Mouse (Mus musculus) adrenal gland, postnatal 36 days (tissue): ENCODE measurements at regions not wholly inside any gene's neighbourhood (a gene's known extent, or its start where the extent isn't known, plus 50 kb on each side); places are given as distances from the start of the nearest gene placed in this dataset.

Experiments
- DNase-seq, 2 experiments: peaks; one replicate each; pipeline ENCODE4 v3.0.0; 2021; ENCODE audit warnings: mixed read lengths in 1 of 2

- DNase-seq: no peak
These were observed 304.8 kb upstream of the Klf3 start for GRCm38 (mm10) chr5:64498431-64498830.

GRCm38 (mm10) chr5:64499131-64499530 lies 304.1 kb upstream of the Klf3 start:
- no peak for DNase-seq

GRCm38 (mm10) chr5:64500413-64500812 lies 302.8 kb upstream of the Klf3 start:
- DNase-seq: no peak

GRCm38 (mm10) chr5:64500866-64501265 lies 302.3 kb upstream of the Klf3 start:
- DNase-seq: peak; percentile 49 to 56

- DNase-seq: no peak
These were observed 301.4 kb upstream of the Klf3 start for GRCm38 (mm10) chr5:64501746-64502145.

- peak; percentile 79 for DNase-seq
These were observed 299.7 kb upstream of the Klf3 start for GRCm38 (mm10) chr5:64503514-64503913.

GRCm38 (mm10) chr5:64504507-64504906 lies 298.7 kb upstream of the Klf3 start:
- DNase-seq: peak in 1 of 2 experiments; percentile 41

- DNase-seq: peak; percentile 85
These were observed 297.9 kb upstream of the Klf3 start for GRCm38 (mm10) chr5:64505227-64505834.

- DNase-seq: peak; percentile 82 to 89
These were observed 297.2 kb upstream of the Klf3 start for GRCm38 (mm10) chr5:64505835-64506600.

- DNase-seq: peak; percentile 51 to 52
These were observed 294.6 kb upstream of the Klf3 start for GRCm38 (mm10) chr5:64508565-64508964.

GRCm38 (mm10) chr5:64513155-64513945 lies 289.8 kb upstream of the Klf3 start:
- no peak for DNase-seq

- DNase-seq: no peak
These were observed 287.0 kb upstream of the Klf3 start for GRCm38 (mm10) chr5:64516115-64516665.

GRCm38 (mm10) chr5:64517241-64517640 lies 285.9 kb upstream of the Klf3 start:
- DNase-seq: no peak

- peak; percentile 77 to 80 for DNase-seq
These were observed 285.4 kb upstream of the Klf3 start for GRCm38 (mm10) chr5:64517835-64518234.

GRCm38 (mm10) chr5:64519036-64519435 lies 284.2 kb upstream of the Klf3 start:
- no peak for DNase-seq

- no peak for DNase-seq
These were observed 283.5 kb upstream of the Klf3 start for GRCm38 (mm10) chr5:64519731-64520130.

- DNase-seq: no peak
These were observed 281.8 kb upstream of the Klf3 start for GRCm38 (mm10) chr5:64521401-64521800.

- DNase-seq: no peak
These were observed 281.2 kb upstream of the Klf3 start for GRCm38 (mm10) chr5:64521969-64522368.

GRCm38 (mm10) chr5:64526521-64526920 lies 276.7 kb upstream of the Klf3 start:
- no peak for DNase-seq

GRCm38 (mm10) chr5:64527962-64528361 lies 275.2 kb upstream of the Klf3 start:
- peak in 1 of 2 experiments; percentile 35 for DNase-seq

GRCm38 (mm10) chr5:64534371-64534770 lies 268.8 kb upstream of the Klf3 start:
- no peak for DNase-seq

GRCm38 (mm10) chr5:64534947-64535346 lies 268.2 kb upstream of the Klf3 start:
- no peak for DNase-seq

GRCm38 (mm10) chr5:64535546-64535945 lies 267.6 kb upstream of the Klf3 start:
- no peak for DNase-seq
